12 mouse cellular contexts compared by ENCODE assay signal in the genomic region with DNA sequence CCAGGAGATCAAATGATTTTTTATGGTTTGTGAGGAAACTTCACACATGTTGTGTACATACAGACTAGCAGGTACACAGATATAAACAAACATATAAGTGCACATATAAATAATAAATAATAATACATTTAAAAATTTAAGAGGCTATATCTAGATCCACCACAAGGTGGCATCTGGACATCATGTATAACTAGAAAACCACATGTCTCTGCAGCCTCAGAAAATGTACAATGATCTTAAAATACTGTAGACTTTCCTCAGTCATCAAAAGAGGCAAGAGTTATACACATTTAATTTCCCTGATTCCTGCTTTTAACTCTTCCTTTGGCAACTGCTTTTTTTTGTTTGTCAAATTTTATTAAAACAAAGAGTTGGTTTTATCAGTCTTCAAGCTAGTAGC. TPM values are rescaled to one million over a fixed set of nuclear protein-coding genes. Genes with fewer than 3 reads are reported as not detected.
DNase-seq lines count a peak whose midpoint lies in the region; ATAC-seq and TF ChIP-seq lines count a peak whose summit lies in the region.
"Had no signal": no experiment of that assay in that cellular context is flagged by ENCODE, and none has a peak within 500 bp of the region (broad histone marks: within the 10 kb centered on the region; RNA-seq: fewer than 3 reads in every experiment).

No protein-coding gene starts in this region.

- H3K27me3 ChIP-seq in MEL (ENCODE audit: control insufficient read depth in 1 of 2, insufficient read depth in 2 of 2, low read length in 2 of 2), result no peaks in the 10 kb centered on the region

- H3K9me3 ChIP-seq in MEL (replicated peaks; ENCODE audit: insufficient read depth, low read length), result no peaks in the 10 kb centered on the region

- no peaks in the 10 kb centered on the region for H3K79me2 ChIP-seq in MEL (ENCODE audit: control insufficient read depth, insufficient read depth, low read length, poor library complexity)

- H3K36me3 ChIP-seq in MEL (ENCODE audit: control insufficient read depth in 1 of 2, insufficient read depth in 2 of 2, low read length in 2 of 2), result no peaks in the 10 kb centered on the region

- peak; percentile 71 for ATAC-seq in megakaryocyte-erythroid progenitor cell, adult 5-6 weeks (replicated peaks; ENCODE audit: low FRiP score, low TSS enrichment, poor library complexity, severe bottlenecking)
- no peak for ATAC-seq in frontal cortex, adult (ENCODE audit: low TSS enrichment)

- H3K4me3 ChIP-seq in layer of hippocampus, adult 2 months, result no peak overlapping the region
- H3K4me3 ChIP-seq in MEL (ENCODE audit: control insufficient read depth in 1 of 2, insufficient read depth in 1 of 2, low read depth in 2 of 2, low read length in 2 of 2), result no peak overlapping the region
- H3K4me3 ChIP-seq: erythroblast, embryonic 14.5 days had no signal

- H3K9ac ChIP-seq in MEL (ENCODE audit: control insufficient read depth, low read depth, low read length, poor library complexity, severe bottlenecking), result no peak overlapping the region

- DNase-seq in layer of hippocampus, adult 2 months (ENCODE audit: low spot score in 2 of 2), result no peak
- DNase-seq in layer of hippocampus, adult 9-11 months, result no peak
- DNase-seq in MEL (ENCODE audit: low read depth, low spot score) (peak; percentile 55), adipocyte (ENCODE audit: low spot score) (peak; percentile 62)
- no peak for DNase-seq in urinary bladder, adult 2 months (ENCODE audit: low spot score)
- DNase-seq: adrenal gland, postnatal 36 days; thymus, postnatal 4 days had no signal

- no peak for TF ChIP-seq POLR2A in MEL (IDR thresholded peaks at IDR 0.05; ENCODE audit: control insufficient read depth in 1 of 2, insufficient read depth in 1 of 2, low read depth in 1 of 2, low read length in 2 of 2, poor library complexity in 1 of 2)

- no peak overlapping the region for H3K27ac ChIP-seq in layer of hippocampus, adult 2 months
- H3K27ac ChIP-seq in MEL (ENCODE audit: control insufficient read depth, low read depth, low read length), result no peak overlapping the region

- TF ChIP-seq CTCF in layer of hippocampus, adult 2 months (conservative IDR thresholded peaks at IDR 0.05), result peak; percentile 79
- peak in 1 of 3 experiments; percentile 51; a peak in 2 of 6 replicates for TF ChIP-seq CTCF in MEL (IDR thresholded peaks at IDR 0.05 in 2 of 3, conservative IDR thresholded peaks at IDR 0.05 in 1 of 3; ENCODE audit: control insufficient read depth in 1 of 3, insufficient read depth in 1 of 3, low read depth in 2 of 3, low read length in 3 of 3, poor library complexity in 1 of 3, severe bottlenecking in 1 of 3)

- peak; percentile 59 for TF ChIP-seq RAD21 in MEL (IDR thresholded peaks at IDR 0.05; ENCODE audit: low read depth, low read length)

- TF ChIP-seq EP300 in MEL (IDR thresholded peaks at IDR 0.05; ENCODE audit: low read depth in 1 of 2, low read length in 2 of 2), result no peak

- H3K4me1 ChIP-seq in MEL (ENCODE audit: control insufficient read depth in 1 of 2, insufficient read depth in 2 of 2, low read length in 2 of 2), result no peaks in the 10 kb centered on the region

TF ChIP-seq in MEL, 35 proteins besides CTCF, POLR2A, EP300 and RAD21:
- no peak for TF ChIP-seq KAT2A (conservative IDR thresholded peaks at IDR 0.05; ENCODE audit: low read depth, low read length)
- TF ChIP-seq JUND (IDR thresholded peaks at IDR 0.05; ENCODE audit: low read depth, low read length), result no peak
- no peak for TF ChIP-seq NELFE (IDR thresholded peaks at IDR 0.05; ENCODE audit: low read depth, low read length)
- TF ChIP-seq SMC3 (IDR thresholded peaks at IDR 0.05; ENCODE audit: low read depth, low read length), result peak; percentile 49
- peak; percentile 64; the same call in 1 of the 2 replicates for TF ChIP-seq MYC (IDR thresholded peaks at IDR 0.05; ENCODE audit: low read depth, low read length)
- TF ChIP-seq USF2 (IDR thresholded peaks at IDR 0.05; ENCODE audit: borderline replicate concordance in 1 of 2, insufficient read depth in 1 of 2, low read depth in 1 of 2, low read length in 2 of 2), result no peak
- TF ChIP-seq POLR2AphosphoS5 (IDR thresholded peaks at IDR 0.05; ENCODE audit: borderline replicate concordance, low read depth, low read length), result no peak
- no peak for TF ChIP-seq ELF1 (IDR thresholded peaks at IDR 0.05; ENCODE audit: low read depth, low read length)
- no peak for TF ChIP-seq E2F4 (IDR thresholded peaks at IDR 0.05; ENCODE audit: borderline replicate concordance, low read depth, low read length)
- no peak for TF ChIP-seq BHLHE40 (IDR thresholded peaks at IDR 0.05; ENCODE audit: borderline replicate concordance, low read depth, low read length)
- no peak for TF ChIP-seq GATA1 (IDR thresholded peaks at IDR 0.05; ENCODE audit: low read depth, low read length)
- TF ChIP-seq ZC3H11A (IDR thresholded peaks at IDR 0.05; ENCODE audit: low read depth, low read length), result 0 out of 2 replicates have a peak, but pooled peaks have one; percentile 7
- TF ChIP-seq POLR2AphosphoS2 (IDR thresholded peaks at IDR 0.05; ENCODE audit: low read length), result no peak
- TF ChIP-seq MXI1 (IDR thresholded peaks at IDR 0.05; ENCODE audit: low read depth, low read length), result no peak
- no peak for TF ChIP-seq GABPA (IDR thresholded peaks at IDR 0.05; ENCODE audit: low read depth, low read length)
- no peak for TF ChIP-seq SIN3A (IDR thresholded peaks at IDR 0.05; ENCODE audit: low read length)

RNA-seq across cellular contexts. Expression of gene 5430401F13Rik, which starts 19.4 kb away (rescaled TPM):
- total RNA-seq in layer of hippocampus, adult 2 months (2021), result not detected
- total RNA-seq in MEL (2012; rRNA removed), result not detected in 2 replicates
- not detected for polyA plus RNA-seq in MEL (2012; ENCODE audit: insufficient read depth in 1 of 2, insufficient read length in 2 of 2, low read depth in 1 of 2, low replicate concordance in 2 of 2, missing spikeins in 1 of 2)
- total RNA-seq in megakaryocyte-erythroid progenitor cell, adult 5-6 weeks (2014; fragmentation: Nextera tagmentation), result not detected in 2 replicates
- total RNA-seq in megakaryocyte-erythroid progenitor cell, adult 5-6 weeks (2017), result not detected in 2 replicates
- not detected in 2 replicates for polyA plus RNA-seq in urinary bladder, adult 2 months (2012; rRNA removed)
- total RNA-seq: adrenal gland, postnatal 36 days; heart, postnatal 10 days; left cerebral cortex, adult 18-20 months had no signal
- polyA plus RNA-seq: erythroblast, embryonic 14.5 days had no signal

RNA-seq across cellular contexts. Expression of gene Gm6619, which starts 19.4 kb away (rescaled TPM):
- total RNA-seq in layer of hippocampus, adult 2 months (2021), result not detected
- not detected in 2 replicates for total RNA-seq in MEL (2012; rRNA removed)
- polyA plus RNA-seq in MEL (2012; ENCODE audit: insufficient read depth in 1 of 2, insufficient read length in 2 of 2, low read depth in 1 of 2, low replicate concordance in 2 of 2, missing spikeins in 1 of 2), result not detected
- not detected in 2 replicates for total RNA-seq in megakaryocyte-erythroid progenitor cell, adult 5-6 weeks (2014; fragmentation: Nextera tagmentation)
- total RNA-seq in megakaryocyte-erythroid progenitor cell, adult 5-6 weeks (2017), result not detected in 2 replicates
- not detected in 2 replicates for polyA plus RNA-seq in urinary bladder, adult 2 months (2012; rRNA removed)
- total RNA-seq: adrenal gland, postnatal 36 days; heart, postnatal 10 days; left cerebral cortex, adult 18-20 months had no signal
- polyA plus RNA-seq: erythroblast, embryonic 14.5 days had no signal

Comparison
In these comparisons a context has a peak if more than half of its experiments do, and no peak if none do; other contexts are left out.
1. DNase-seq: peak in MEL (single experiment) and adipocyte (single experiment); none in layer of hippocampus, adult 2 months (0 of 2), layer of hippocampus, adult 9-11 months (single experiment) and urinary bladder, adult 2 months (single experiment).